Mouse (Mus musculus): ENCODE measurements around the gene Cfap52.

Cfap52 gene

DNA sequence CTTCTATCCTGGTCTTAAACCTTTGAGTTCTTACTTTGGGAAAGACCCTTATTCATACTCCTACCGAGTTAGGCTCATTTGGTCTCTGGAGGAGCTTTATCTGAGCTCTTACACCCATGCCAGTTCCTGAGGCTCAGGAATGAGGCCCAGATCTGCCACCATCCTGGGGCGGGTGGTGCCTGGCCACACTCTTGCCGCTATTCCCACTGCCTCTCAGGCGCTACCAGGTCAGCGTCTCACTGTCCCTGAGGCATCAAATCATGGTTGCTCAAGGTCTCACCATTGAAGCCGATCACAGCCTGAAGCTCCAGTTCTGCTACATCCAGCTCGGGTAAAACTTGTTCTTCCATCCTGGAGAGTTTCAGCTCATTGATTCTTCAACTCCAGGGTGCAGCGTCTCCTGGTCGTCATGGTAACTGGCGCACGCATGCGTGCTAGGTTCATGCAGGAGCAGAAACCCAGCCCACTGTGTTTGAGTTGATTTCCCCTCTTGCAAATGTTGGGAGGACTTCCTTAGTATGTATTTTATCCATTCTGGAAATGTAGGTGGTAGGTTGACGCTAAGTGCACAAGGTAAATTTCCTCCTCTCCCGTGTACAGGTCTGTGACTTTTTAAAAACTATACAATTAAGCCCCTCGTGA is at the start of gene Cfap52:
Cfap52 (minus strand) TSS at position 410 of the 642 bp plus-strand sequence.
- DNase-seq (ENCODE audit: low spot score), result peak; percentile 63

DNA sequence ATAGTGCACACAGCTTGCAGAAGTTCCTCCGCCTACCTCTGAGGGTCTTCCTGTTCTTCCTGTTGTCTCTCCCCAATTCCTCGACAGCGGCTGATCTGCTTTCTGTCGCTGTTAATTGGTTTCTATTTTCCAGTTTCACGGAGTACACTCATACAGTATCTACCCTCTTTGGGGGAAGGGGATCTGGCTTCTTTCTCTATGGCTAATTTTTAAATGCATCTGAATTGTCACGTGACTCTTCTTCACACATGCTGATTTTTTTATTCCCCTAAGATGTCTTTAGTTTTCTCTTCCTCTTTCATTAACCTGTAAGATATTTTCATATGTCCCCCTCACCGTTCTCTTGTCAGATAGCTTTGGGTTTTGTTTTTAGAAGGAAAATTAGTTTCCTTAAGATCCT is 46.8 kb upstream of the Cfap52 start:
- no peak for DNase-seq (ENCODE audit: low spot score)

DNA sequence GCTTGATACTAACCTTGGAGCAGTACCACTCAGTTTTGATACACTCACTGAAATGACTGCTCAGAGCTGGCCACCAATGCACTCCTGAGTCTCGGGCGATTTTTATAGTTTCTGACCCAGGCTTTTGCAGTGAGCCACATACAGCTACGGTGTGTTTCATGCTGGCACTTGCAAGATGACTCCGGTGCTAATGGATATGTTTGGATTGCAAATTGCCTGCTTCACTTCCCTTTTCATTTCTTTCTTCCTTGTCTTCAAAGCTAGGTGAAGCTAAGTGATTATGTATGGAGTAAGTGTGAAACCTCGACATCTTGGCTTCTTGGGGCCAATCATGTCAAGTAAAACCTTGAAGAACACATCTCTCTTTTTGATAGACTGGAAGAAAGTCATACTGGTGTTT is 43.9 kb upstream of the Cfap52 start:
- DNase-seq (ENCODE audit: low spot score), result no peak

DNA sequence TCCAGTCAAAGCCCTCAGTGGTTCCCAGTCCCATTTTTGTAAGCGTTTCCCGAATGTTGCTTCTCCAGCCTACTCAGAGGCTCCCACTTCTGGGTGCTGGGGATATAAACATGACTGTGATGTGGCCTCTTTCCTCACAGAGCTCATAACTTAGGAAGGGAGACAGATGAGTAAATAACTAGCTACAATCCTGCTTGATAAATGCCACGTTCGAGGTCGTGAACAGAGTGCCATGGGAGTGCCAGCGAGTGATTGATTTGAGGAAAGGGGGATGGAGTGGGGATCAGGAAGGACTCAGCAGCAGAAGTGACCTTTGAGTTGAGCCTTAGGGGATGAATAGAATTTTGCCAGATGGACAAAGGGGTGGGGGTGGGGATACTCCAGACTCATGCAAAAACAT is 42.2 kb upstream of the Cfap52 start:
- DNase-seq (ENCODE audit: low spot score), result no peak

DNA sequence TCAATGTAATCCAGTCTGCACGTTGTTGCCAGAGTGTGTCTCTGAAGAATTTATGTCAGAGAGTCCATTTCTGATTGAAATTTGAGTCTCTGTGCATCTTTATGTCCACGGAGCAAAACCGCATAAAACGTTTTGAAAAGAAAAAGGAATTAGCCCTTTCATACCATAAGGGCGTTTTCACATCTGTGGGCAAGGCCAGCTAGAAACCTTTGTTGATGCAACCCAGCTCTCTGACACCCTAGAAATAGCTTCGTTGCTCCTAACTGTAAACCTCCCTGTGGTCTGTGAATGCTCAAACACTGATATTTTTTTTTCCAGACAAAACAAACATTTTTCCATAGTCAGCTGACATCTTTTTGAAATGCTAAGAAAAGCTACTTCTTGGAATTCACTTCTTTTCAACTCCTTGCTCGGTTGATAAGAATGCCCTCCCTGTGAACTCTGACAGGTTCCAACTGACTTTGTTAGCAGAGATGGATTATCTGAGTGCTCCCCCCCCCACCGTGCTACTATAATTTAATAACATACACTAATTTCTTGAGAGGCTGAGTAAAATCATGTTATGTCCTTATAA is 40.9 kb upstream of the Cfap52 start:
- no peak for DNase-seq (ENCODE audit: low spot score)

DNA sequence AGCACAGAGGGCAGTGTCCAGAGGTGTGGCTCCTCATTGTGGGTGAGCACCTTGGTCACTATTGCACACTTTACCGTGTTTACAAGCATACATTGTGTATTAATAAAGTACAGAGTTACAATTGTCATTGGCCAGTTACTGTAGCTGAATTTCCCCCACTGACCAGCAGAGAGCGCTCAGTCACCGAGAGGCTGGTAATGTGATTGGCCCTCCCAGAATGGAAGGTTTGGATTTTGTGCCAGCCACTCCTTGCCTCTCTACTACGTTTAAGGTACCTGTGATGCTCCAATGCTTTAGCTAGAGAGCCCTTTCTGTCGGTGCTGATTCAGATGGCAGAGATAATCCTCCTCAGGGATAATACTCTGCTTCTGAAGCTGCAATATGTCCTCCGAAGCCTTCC is 38.7 kb upstream of the Cfap52 start:
- no peak for DNase-seq (ENCODE audit: low spot score)

DNA sequence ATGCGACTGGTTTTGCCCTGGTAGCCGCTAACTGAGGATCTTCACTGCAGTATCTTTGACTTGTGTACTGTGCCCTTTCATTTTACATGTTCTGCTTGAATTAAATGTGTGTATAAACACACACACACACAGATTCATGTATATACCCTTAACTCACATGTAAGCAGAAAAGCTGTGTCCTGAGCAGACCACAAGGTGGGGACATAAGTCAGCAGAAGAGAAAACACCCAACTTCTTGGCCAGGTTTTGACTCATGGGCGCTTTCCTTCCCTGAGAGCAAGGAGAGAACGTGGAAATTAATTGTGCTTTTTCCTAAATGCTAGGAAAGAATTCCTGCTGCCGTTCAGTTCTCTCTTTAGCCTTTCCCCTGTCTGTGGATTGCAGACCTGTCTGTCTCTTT is 34.2 kb upstream of the Cfap52 start:
- DNase-seq (ENCODE audit: low spot score), result no peak

DNA sequence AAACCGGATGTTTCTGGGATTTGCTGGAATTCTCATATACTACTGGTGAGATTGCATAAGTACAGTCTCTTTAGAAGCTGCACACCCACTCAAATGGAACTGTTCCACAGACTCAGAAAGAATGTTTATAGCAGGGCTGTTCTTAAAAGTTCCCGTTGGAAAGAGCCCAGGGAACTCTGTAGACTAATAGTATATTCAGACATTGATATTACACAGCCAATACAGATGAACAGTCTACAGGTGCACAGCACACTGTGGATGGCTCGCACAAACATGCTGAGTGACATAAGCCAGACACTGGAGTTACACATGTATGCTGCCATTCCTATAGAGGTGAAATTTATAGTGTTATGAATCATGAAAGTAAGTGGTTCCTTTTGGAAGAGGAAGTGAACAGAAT is 33.5 kb upstream of the Cfap52 start:
- DNase-seq (ENCODE audit: low spot score), result no peak

DNA sequence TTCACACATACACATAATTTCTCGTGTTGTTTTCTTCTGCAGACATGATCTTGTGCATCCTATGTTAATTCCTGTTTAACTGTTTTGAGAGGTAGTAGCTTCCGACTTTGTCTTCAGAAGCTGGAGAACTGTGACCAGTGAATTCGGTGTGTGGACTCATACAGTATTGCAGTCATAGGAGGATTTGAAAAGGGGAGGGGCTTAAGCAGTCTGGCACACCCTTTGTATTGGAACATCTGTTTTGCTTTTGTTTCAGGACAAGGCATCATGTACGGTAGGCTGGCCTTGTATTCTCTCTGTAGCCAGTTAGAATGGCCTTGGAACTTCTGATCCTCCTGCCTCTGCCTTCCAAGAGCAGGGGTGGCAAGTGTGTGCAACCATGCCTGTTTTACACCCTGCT is 30.5 kb upstream of the Cfap52 start:
- DNase-seq (ENCODE audit: low spot score), result no peak

DNA sequence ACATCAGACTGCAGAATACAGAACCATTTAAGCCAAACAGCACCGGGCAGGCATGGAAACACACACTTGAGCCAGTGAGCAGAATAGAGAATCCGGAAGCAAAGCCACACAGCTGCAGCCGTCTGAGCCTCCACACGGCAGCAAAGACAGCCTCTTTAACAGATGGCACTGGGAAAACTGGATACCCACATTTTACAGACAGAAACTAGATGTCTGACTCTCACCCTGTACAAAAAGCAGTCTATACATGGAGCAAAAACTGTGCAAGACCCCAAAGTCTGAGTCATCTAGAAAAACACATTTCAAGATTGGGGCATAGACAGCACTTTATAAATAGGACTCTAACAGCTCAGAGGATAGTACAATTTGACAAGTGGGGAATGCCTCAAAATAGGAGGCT is 25.8 kb upstream of the Cfap52 start:
- DNase-seq (ENCODE audit: low spot score), result no peak

DNA sequence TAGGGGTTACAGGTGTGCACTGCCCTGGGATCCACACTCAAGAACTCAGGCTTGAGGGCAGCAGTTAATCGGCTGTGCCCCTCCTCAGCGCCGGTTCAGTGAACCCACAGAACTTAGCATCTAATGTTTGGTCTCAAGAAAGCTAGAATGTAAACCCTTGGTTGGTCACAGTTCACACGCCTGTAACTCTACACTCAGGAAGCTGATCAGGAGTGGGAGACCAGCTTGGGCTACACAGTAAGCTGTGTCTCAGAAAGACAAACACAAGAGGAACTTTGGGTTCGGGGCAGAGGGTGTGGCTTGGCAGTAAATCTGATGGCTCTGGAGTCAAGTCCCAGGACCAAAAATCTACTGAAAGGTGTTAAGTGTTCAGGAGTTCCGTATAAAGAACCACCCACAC is 18.1 kb upstream of the Cfap52 start:
- no peak for DNase-seq (ENCODE audit: low spot score)

DNA sequence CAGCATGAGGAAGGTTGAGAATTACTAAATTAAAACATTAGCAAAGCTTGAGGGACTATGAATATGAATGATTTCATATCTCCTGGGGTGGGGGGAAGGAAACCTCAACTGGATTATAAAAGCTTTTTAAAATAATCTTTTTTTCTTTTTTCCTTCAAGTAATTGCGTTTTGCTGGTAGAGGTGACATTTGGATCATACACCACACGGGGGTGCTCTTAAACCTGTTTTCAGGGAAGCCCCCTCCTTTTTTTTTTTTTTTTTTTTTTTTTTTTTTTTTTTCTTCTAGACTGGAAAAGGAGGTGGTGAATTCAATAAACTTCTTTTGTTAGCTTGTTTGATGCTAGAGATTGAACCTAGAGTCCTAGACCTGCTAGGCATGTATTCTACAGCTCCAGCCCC is 9.8 kb upstream of the Cfap52 start:
- DNase-seq (ENCODE audit: low spot score), result no peak

DNA sequence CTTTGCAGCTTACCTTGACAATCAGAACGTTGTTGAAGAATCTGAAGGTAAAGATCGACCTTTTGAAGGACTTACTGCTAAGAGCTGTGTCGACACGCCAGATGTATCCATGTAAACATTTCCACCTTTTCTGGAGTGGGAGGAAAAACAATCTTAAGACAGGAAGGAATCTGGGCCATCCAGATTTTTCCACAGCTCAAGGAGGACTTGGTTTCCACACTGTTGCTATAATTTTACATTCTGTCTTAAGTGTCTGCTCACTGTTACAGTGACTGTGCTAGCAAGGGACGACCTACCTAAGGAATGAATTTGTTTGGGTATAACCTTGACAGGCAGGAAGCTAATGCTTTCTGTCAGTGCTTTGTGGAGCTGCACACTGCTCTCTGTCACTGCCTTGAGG is 7.8 kb upstream of the Cfap52 start:
- no peak for DNase-seq (ENCODE audit: low spot score)

DNA sequence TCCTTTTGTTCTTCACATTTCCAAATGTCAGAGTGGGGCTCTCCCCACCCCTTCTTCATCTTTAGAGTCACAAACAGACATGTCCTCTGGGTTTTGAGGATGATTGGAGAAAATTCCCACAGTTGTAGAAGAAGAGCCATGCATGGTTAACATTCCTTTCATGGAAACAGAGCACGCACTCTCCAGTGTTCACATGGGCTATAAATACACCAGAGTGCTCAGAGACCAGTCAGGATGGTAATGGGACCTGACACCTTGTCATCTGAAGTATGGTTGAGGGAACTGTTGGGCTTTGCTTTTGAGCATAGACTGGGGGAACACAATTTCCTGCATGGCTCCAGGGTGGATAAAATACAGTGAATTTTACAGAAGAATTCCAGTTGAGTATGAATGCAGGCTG is 7.2 kb upstream of the Cfap52 start:
- DNase-seq (ENCODE audit: low spot score), result no peak

DNA sequence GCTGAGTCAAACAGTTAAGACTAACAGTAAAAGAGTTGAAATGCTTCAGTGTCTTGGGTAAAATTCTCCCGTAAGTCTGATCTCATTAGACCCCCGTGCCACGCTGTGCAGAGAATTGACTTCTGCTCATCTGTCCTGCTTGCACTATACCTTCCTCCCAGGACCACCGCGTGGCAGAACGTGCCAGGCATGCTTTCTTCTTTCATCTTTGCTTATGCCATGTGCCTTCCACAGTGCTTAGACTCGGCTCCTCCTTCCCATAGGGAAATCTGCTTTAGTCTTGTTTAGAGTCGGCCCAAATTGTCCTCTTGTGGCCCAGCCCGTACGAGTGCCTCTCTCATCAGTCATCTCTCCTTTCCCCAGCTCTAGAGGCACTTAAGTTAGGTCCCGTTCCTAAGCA is 2.4 kb upstream of the Cfap52 start:
- no peak for DNase-seq (ENCODE audit: low spot score)

DNA sequence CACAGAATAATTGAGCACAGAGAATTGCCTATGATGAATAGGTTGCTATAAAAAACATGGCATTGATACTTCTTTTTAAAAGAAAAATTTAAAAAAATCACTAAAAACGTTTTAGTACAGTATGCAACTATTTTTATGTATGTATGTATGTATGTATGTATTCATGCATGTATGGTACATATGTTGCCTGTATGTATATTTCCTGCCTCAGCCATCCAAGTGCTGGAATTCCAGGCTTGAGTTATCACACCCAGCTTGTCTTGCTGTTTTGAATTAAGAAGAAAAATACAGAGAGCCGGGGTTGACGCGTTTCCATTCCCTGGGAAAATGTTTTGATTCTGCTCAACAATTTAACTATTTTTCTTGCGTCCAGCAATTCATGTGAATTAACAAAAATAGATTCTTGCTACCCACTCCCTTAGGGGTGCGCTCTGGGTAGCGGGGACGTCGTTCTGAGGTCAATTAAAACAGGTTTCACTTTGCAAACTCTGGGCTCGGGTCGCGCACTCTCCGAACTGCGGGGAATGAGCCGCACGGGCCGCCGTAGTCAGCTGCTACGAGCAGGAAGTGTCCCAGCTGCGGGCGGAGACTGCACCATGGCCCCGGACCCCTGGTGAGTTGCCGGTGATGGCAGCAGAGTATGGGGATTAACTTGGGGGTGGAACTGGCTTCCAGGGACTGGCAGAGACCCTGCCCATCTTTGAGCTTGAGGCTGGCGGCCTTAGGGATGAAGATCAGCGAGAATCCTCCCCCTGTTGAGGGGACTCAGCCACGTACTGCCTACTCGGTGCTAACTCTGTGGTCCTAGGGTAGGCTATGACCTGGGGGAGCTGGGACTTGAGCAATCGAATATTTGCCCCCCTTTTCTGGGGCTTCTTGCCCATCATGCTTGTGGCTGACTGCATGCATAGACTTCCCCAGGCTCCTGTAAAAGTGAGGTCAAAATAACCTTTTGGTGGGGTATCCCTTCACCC is 741 bp upstream of the Cfap52 start, which contains the start of gene Stx8:
Stx8 (plus strand) TSS at position 289 of the 974 bp plus-strand sequence.
- DNase-seq (ENCODE audit: low spot score), result peak; percentile 77

DNA sequence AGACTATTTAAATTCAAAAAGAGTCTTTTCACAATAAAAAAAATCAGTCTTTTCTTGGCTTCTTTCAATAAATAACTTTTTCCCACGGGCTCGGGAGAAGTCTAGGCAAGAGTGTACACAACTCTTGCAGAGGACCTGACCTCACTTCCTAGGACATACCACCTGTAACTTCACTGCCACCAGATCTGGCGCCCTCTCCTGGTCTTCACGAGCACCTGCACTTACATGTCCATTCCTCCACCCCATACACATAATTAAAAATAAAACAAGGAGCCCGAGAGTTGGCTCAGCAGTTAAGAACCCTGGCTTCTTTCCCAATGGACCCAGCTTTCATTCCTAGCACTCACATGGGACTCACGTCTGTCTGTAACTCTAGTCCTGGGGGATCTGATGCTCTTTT is 1.3 kb downstream of the Cfap52 start:
- no peak for DNase-seq (ENCODE audit: low spot score)

DNA sequence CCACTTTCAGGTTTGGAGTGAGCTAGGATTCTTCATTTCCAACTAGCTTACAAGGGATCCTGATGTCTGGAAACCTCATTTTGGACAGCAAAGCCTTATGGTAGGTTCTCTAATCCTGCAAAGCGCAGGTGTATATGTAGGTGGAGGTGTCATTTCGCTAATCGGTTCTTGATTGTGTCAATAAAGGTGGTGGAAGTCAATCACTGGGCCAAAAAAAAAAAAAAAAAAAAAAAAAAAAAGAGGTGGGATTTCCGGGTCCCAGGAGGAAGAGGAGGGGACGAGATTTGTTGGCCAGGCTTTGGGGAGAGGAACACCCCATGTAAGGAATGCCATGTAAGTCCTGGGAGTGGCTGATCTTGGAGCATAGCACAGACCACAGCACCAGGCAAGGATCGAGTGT is 11.0 kb downstream of the Cfap52 start:
- DNase-seq (ENCODE audit: low spot score), result no peak

DNA sequence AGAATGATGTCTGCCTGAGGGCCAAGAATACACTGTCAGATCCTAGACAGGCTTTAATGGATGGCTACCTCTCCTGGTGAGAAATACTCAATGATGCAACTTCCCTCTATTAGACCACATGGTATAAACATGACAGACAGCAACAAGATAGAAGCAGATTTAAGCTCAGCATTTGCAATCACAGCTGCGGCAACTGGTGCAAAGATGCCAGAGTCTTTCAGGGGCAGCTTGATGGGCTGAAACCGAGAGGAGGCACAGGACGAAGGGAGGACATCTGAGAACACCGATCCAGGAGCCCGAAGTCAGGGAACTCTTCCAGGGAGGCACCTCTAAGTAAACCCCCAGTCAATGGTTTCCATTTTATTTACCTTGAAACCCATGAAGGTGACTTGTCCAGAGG is 11.8 kb downstream of the Cfap52 start:
- DNase-seq (ENCODE audit: low spot score), result no peak

DNA sequence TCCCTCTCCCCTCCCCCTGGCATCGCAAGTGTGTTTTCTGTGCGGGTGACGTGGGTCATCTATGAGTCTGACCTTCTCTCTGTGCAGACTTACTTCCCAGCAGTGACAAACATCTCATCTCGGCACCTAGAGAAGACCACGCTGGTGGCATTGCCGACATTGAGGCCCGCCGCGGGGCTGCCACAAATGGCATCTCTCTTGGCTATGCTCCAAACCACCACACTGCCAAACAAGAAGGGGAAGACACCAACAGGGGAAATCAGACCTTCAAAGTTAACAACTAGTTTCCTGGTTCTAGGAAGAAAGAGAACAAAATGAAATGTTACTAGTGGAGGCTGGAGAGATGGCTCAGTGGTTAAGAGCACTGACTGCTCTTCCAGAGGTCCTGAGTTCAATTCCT is 16.0 kb downstream of the Cfap52 start:
- DNase-seq (ENCODE audit: low spot score), result no peak

DNA sequence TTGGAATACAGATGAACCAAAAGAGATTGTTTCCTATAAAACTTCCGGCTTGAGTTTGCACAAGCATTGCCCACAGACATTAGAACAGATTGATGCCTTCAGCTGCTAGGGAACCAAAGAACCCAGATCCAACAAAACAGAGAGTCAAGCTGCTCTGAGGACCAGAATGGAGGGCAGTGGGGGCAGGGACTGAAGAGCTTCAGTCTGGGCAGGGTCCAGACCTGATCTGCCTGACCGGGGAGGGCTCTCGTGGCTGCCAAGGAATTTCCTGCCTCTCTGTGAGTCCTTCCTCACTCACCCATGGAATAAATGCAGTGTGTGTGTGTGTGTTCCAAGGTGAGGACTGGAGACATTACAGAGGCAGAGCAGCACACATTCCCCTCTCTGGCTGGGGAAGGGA is 17.2 kb downstream of the Cfap52 start:
- DNase-seq (ENCODE audit: low spot score), result no peak

DNA sequence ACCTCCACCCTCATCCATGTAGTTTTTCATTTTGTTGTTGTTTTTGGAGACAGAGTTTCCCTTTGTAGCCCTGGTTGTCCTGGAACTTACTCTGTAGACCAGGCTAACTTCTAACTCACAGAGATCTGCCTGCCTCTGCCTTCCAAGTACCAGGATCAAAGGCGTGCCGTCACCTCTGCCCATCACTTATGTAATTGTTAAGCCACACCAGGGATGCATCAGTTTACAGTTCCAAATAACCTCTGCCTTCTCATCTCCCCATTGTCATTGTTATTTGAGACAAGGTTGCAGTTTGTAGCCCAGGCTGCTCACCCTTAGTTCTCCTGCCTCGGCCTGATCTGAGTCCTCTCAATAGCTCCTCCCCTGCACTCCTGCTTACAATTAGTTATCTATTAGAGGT is 33.3 kb downstream of the Cfap52 start:
- DNase-seq (ENCODE audit: low spot score), result no peak

Measured in spleen, adult 12 weeks (tissue).